Mouse (Mus musculus): ENCODE measurements around the gene Pld5. TPM values are rescaled to one million over a fixed set of nuclear protein-coding genes. Genes with fewer than 3 reads are reported as not detected.

Pld5 gene
- total and polyA plus RNA-seq, 2 experiments = not detected

- Histone ChIP-seq H3K79me2 (ENCODE audit: control insufficient read depth, insufficient read depth, low read length) (no peaks in the 10 kb centered on the region), H3K4me1 (ENCODE audit: control insufficient read depth, insufficient read depth, low read length) (no peaks in the 10 kb centered on the region), H3K27me3 (ENCODE audit: control insufficient read depth, insufficient read depth, low read length) (0 out of 2 replicates have a peak, but pooled peaks cover 2% of the 10 kb centered on the region), H3K4me3 (ENCODE audit: insufficient read depth, low read depth, low read length) (no peak overlapping the region), H3K27ac (replicated peaks; ENCODE audit: insufficient read depth, low read depth, low read length) (no peak overlapping the region), H3K36me3 (ENCODE audit: control insufficient read depth, insufficient read depth, low read length) (no peaks in the 10 kb centered on the region), H3K9ac (ENCODE audit: low read depth, low read length) (no peak overlapping the region)
- 88% methylated on average over 2 of the region's 2 CpGs for WGBS
- no peak for DNase-seq (ENCODE audit: extremely low read depth, low read depth, low spot score)
- TF ChIP-seq CTCF (IDR thresholded peaks at IDR 0.05; ENCODE audit: low read depth, low read length) (no peak), POLR2A (IDR thresholded peaks at IDR 0.05; ENCODE audit: extremely low read depth, insufficient read depth, low read length) (no peak)
These were observed 313.3 kb downstream of the Pld5 start for GRCm38 (mm10) chr1:175961786-175962185.

GRCm38 (mm10) chr1:175950851-175951250, 324.3 kb downstream of the Pld5 start:
- no peak overlapping the region for H3K4me3 ChIP-seq (ENCODE audit: insufficient read depth, low read depth, low read length)
- no peaks in the 10 kb centered on the region for H3K36me3 ChIP-seq (ENCODE audit: control insufficient read depth, insufficient read depth, low read length)
- no peaks in the 10 kb centered on the region for H3K4me1 ChIP-seq (ENCODE audit: control insufficient read depth, insufficient read depth, low read length)
- H3K27me3 ChIP-seq (ENCODE audit: control insufficient read depth, insufficient read depth, low read length) = no peaks in the 10 kb centered on the region
- DNase-seq (ENCODE audit: extremely low read depth, low read depth, low spot score) = no peak
- 87% methylated on average over 2 of the region's 2 CpGs for WGBS
- no peak for TF ChIP-seq POLR2A (IDR thresholded peaks at IDR 0.05; ENCODE audit: extremely low read depth, insufficient read depth, low read length)
- TF ChIP-seq CTCF (IDR thresholded peaks at IDR 0.05; ENCODE audit: low read depth, low read length) = no peak
- H3K79me2 ChIP-seq (ENCODE audit: control insufficient read depth, insufficient read depth, low read length) = no peaks in the 10 kb centered on the region
- no peak overlapping the region for H3K9ac ChIP-seq (ENCODE audit: low read depth, low read length)
- no peak overlapping the region for H3K27ac ChIP-seq (replicated peaks; ENCODE audit: insufficient read depth, low read depth, low read length)

- 81% methylated on average over 3 of the region's 3 CpGs for WGBS
- DNase-seq (ENCODE audit: extremely low read depth, low read depth, low spot score) = no peak
- H3K4me3 ChIP-seq (ENCODE audit: insufficient read depth, low read depth, low read length) = no peak overlapping the region
- H3K27ac ChIP-seq (replicated peaks; ENCODE audit: insufficient read depth, low read depth, low read length) = no peak overlapping the region
- no peaks in the 10 kb centered on the region for H3K4me1 ChIP-seq (ENCODE audit: control insufficient read depth, insufficient read depth, low read length)
- no peaks in the 10 kb centered on the region for H3K36me3 ChIP-seq (ENCODE audit: control insufficient read depth, insufficient read depth, low read length)
- TF ChIP-seq CTCF (IDR thresholded peaks at IDR 0.05; ENCODE audit: low read depth, low read length) (no peak), POLR2A (IDR thresholded peaks at IDR 0.05; ENCODE audit: extremely low read depth, insufficient read depth, low read length) (no peak)
- H3K79me2 ChIP-seq (ENCODE audit: control insufficient read depth, insufficient read depth, low read length) = no peaks in the 10 kb centered on the region
- no peak overlapping the region for H3K9ac ChIP-seq (ENCODE audit: low read depth, low read length)
- no peaks in the 10 kb centered on the region for H3K27me3 ChIP-seq (ENCODE audit: control insufficient read depth, insufficient read depth, low read length)
These were observed 324.7 kb downstream of the Pld5 start for GRCm38 (mm10) chr1:175950421-175950820.

GRCm38 (mm10) chr1:175946718-175947315, 328.3 kb downstream of the Pld5 start:
- Histone ChIP-seq H3K9ac (ENCODE audit: low read depth, low read length) (no peak overlapping the region), H3K4me3 (ENCODE audit: insufficient read depth, low read depth, low read length) (no peak overlapping the region), H3K36me3 (ENCODE audit: control insufficient read depth, insufficient read depth, low read length) (no peaks in the 10 kb centered on the region), H3K79me2 (ENCODE audit: control insufficient read depth, insufficient read depth, low read length) (no peaks in the 10 kb centered on the region), H3K27ac (replicated peaks; ENCODE audit: insufficient read depth, low read depth, low read length) (no peak overlapping the region), H3K4me1 (ENCODE audit: control insufficient read depth, insufficient read depth, low read length) (no peaks in the 10 kb centered on the region), H3K27me3 (ENCODE audit: control insufficient read depth, insufficient read depth, low read length) (no peaks in the 10 kb centered on the region; the same call in 1 of the 2 replicates)
- TF ChIP-seq CTCF (IDR thresholded peaks at IDR 0.05; ENCODE audit: low read depth, low read length) (no peak), POLR2A (IDR thresholded peaks at IDR 0.05; ENCODE audit: extremely low read depth, insufficient read depth, low read length) (no peak)
- no peak for DNase-seq (ENCODE audit: extremely low read depth, low read depth, low spot score)
- 79% methylated on average over 4 of the region's 4 CpGs for WGBS

- no peaks in the 10 kb centered on the region; the same call in 1 of the 2 replicates for H3K27me3 ChIP-seq (ENCODE audit: control insufficient read depth, insufficient read depth, low read length)
- DNase-seq (ENCODE audit: extremely low read depth, low read depth, low spot score) = no peak
- H3K4me1 ChIP-seq (ENCODE audit: control insufficient read depth, insufficient read depth, low read length) = no peaks in the 10 kb centered on the region
- H3K9ac ChIP-seq (ENCODE audit: low read depth, low read length) = no peak overlapping the region
- H3K79me2 ChIP-seq (ENCODE audit: control insufficient read depth, insufficient read depth, low read length) = no peaks in the 10 kb centered on the region
- TF ChIP-seq CTCF (IDR thresholded peaks at IDR 0.05; ENCODE audit: low read depth, low read length) = no peak
- no peak for TF ChIP-seq POLR2A (IDR thresholded peaks at IDR 0.05; ENCODE audit: extremely low read depth, insufficient read depth, low read length)
- 86% methylated on average over 7 of the region's 7 CpGs for WGBS
- no peaks in the 10 kb centered on the region for H3K36me3 ChIP-seq (ENCODE audit: control insufficient read depth, insufficient read depth, low read length)
- H3K27ac ChIP-seq (replicated peaks; ENCODE audit: insufficient read depth, low read depth, low read length) = no peak overlapping the region
- H3K4me3 ChIP-seq (ENCODE audit: insufficient read depth, low read depth, low read length) = no peak overlapping the region
These were observed 331.9 kb downstream of the Pld5 start for GRCm38 (mm10) chr1:175943168-175943567.

GRCm38 (mm10) chr1:175938731-175939130, 336.4 kb downstream of the Pld5 start:
- H3K79me2 ChIP-seq (ENCODE audit: control insufficient read depth, insufficient read depth, low read length) = no peaks in the 10 kb centered on the region
- no peak for DNase-seq (ENCODE audit: extremely low read depth, low read depth, low spot score)
- no peak overlapping the region for H3K4me3 ChIP-seq (ENCODE audit: insufficient read depth, low read depth, low read length)
- no peak overlapping the region for H3K27ac ChIP-seq (replicated peaks; ENCODE audit: insufficient read depth, low read depth, low read length)
- no peaks in the 10 kb centered on the region for H3K36me3 ChIP-seq (ENCODE audit: control insufficient read depth, insufficient read depth, low read length)
- H3K4me1 ChIP-seq (ENCODE audit: control insufficient read depth, insufficient read depth, low read length) = peaks cover 2% of the 10 kb centered on the region
- WGBS = 81% methylated on average over 3 of the region's 3 CpGs
- TF ChIP-seq CTCF (IDR thresholded peaks at IDR 0.05; ENCODE audit: low read depth, low read length) = no peak
- no peak for TF ChIP-seq POLR2A (IDR thresholded peaks at IDR 0.05; ENCODE audit: extremely low read depth, insufficient read depth, low read length)
- H3K9ac ChIP-seq (ENCODE audit: low read depth, low read length) = no peak overlapping the region
- H3K27me3 ChIP-seq (ENCODE audit: control insufficient read depth, insufficient read depth, low read length) = no peaks in the 10 kb centered on the region

All from liver, adult 2 months (tissue).